Mouse (Mus musculus) small intestine, adult 2 months (tissue): ENCODE results near the gene Ndufa4l2. TPM values are rescaled to one million over a fixed set of nuclear protein-coding genes. Genes with fewer than 3 reads are reported as not detected.

Experiments
- H3K27ac ChIP-seq: fragments of 200-500 bp; 2 replicates; pipeline ENCODE4 v1.5.1; 2012; ENCODE audit warnings: low read depth, low read length, control low read depth, inconsistent platforms; ENCODE audit not compliant: insufficient read depth
- H3K27me3 ChIP-seq: fragments of 200-500 bp; 2 replicates; pipeline ENCODE4 v1.6.1; 2012; ENCODE audit warnings: mild to moderate bottlenecking, moderate library complexity, low read length, inconsistent platforms; ENCODE audit not compliant: control insufficient read depth, insufficient read depth
- H3K36me3 ChIP-seq: fragments of 200-500 bp; 2 replicates; pipeline ENCODE4 v1.6.1; 2012; ENCODE audit warnings: mild to moderate bottlenecking, low read length, control low read depth, inconsistent platforms; ENCODE audit not compliant: control insufficient read depth, insufficient read depth
- H3K4me1 ChIP-seq: fragments of 200-500 bp; 2 replicates; pipeline ENCODE4 v1.6.1; 2012; ENCODE audit warnings: low read length, inconsistent platforms, mixed read lengths; ENCODE audit not compliant: control insufficient read depth, insufficient read depth, insufficient read length
- H3K4me3 ChIP-seq: fragments of 200-500 bp; 2 replicates; pipeline ENCODE4 v1.5.1; 2012; ENCODE audit warnings: low read depth, mild to moderate bottlenecking, control low read depth, inconsistent platforms, low read length, moderate library complexity
- CTCF ChIP-seq: fragments of 200-500 bp; IDR thresholded peaks from 2 replicates; pipeline ENCODE4 v1.5.1; 2012; ENCODE audit warnings: low read depth, mild to moderate bottlenecking, control low read depth, inconsistent platforms, low read length, moderate library complexity, mixed read lengths; ENCODE audit not compliant: insufficient replicate concordance, insufficient read length; ENCODE audit errors: extremely low read depth
- POLR2A ChIP-seq: fragments of 200-500 bp; IDR thresholded peaks from 2 replicates; pipeline ENCODE4 v1.6.1; 2012; ENCODE audit warnings: low read depth, mild to moderate bottlenecking, control low read depth, inconsistent platforms, low read length, moderate library complexity
- WGBS: fragments of 180-500 bp; shearing (Covaris S2); methylation state at CpG from one replicate; pipeline ENCODE4 v1.1.7; 2018; 5-methylcytosine and 5-hydroxymethylcytosine counted together
- polyA plus RNA-seq: library from polyadenylated mRNA; depleted of rRNA; stranded (reverse); fragments of >200 nt; gene quantifications from 2 replicates; pipeline ENCODE4 v1.2.3, GENCODE M21; 2012

Gene Ndufa4l2
- polyA plus RNA-seq, 1 experiment: 5.6 TPM

- TF ChIP-seq CTCF (no peak), POLR2A (no peak)
- Histone ChIP-seq H3K27me3 (no peaks in the 10 kb centered on the region), H3K36me3 (peaks cover 67% of the 10 kb centered on the region), H3K4me1 (peaks cover 2% of the 10 kb centered on the region; the same call in 1 of the 2 replicates), H3K4me3 (no peak overlapping the region), H3K27ac (no peak overlapping the region)
- WGBS: 75% methylated on average over 6 of the region's 6 CpGs
Measured at GRCm38 (mm10) chr10:127542720-127543119, 28.0 kb downstream of the Ndufa4l2 start.

GRCm38 (mm10) chr10:127543916-127544315 lies 29.1 kb downstream of the Ndufa4l2 start:
- no peak overlapping the region for H3K4me3 ChIP-seq
- TF ChIP-seq CTCF: no peak
- TF ChIP-seq POLR2A: no peak
- H3K36me3 ChIP-seq: peaks cover 75% of the 10 kb centered on the region
- no peak overlapping the region for H3K27ac ChIP-seq
- WGBS: 80% methylated on average over 3 of the region's 3 CpGs
- peaks cover 2% of the 10 kb centered on the region; the same call in 1 of the 2 replicates for H3K4me1 ChIP-seq
- no peaks in the 10 kb centered on the region for H3K27me3 ChIP-seq

GRCm38 (mm10) chr10:127544375-127544774 lies 29.6 kb downstream of the Ndufa4l2 start:
- peaks cover 2% of the 10 kb centered on the region; the same call in 1 of the 2 replicates for H3K4me1 ChIP-seq
- TF ChIP-seq POLR2A (no peak), CTCF (no peak)
- WGBS: 92% methylated on average over 20 of the region's 20 CpGs
- H3K27me3 ChIP-seq: no peaks in the 10 kb centered on the region
- peaks cover 76% of the 10 kb centered on the region for H3K36me3 ChIP-seq
- no peak overlapping the region for H3K27ac ChIP-seq
- no peak overlapping the region for H3K4me3 ChIP-seq

GRCm38 (mm10) chr10:127546505-127546904 lies 31.7 kb downstream of the Ndufa4l2 start:
- TF ChIP-seq POLR2A (no peak), CTCF (no peak)
- 90% methylated on average over 7 of the region's 7 CpGs for WGBS
- Histone ChIP-seq H3K27me3 (no peaks in the 10 kb centered on the region), H3K27ac (no peak overlapping the region), H3K36me3 (peaks cover 75% of the 10 kb centered on the region), H3K4me3 (no peak overlapping the region), H3K4me1 (peaks cover 2% of the 10 kb centered on the region; the same call in 1 of the 2 replicates)

GRCm38 (mm10) chr10:127548236-127548635 lies 33.5 kb downstream of the Ndufa4l2 start:
- no peaks in the 10 kb centered on the region for H3K27me3 ChIP-seq
- H3K4me1 ChIP-seq: peaks cover 2% of the 10 kb centered on the region; the same call in 1 of the 2 replicates
- TF ChIP-seq POLR2A: no peak
- no peak for TF ChIP-seq CTCF
- no peak overlapping the region for H3K4me3 ChIP-seq
- H3K36me3 ChIP-seq: peaks cover 75% of the 10 kb centered on the region
- 94% methylated on average over 15 of the region's 15 CpGs for WGBS
- H3K27ac ChIP-seq: no peak overlapping the region

GRCm38 (mm10) chr10:127549892-127550291 lies 35.1 kb downstream of the Ndufa4l2 start:
- TF ChIP-seq CTCF: no peak
- Histone ChIP-seq H3K4me1 (peaks cover 2% of the 10 kb centered on the region; the same call in 1 of the 2 replicates), H3K27ac (no peak overlapping the region), H3K36me3 (peaks cover 78% of the 10 kb centered on the region), H3K4me3 (no peak overlapping the region), H3K27me3 (no peaks in the 10 kb centered on the region)
- 93% methylated on average over 17 of the region's 17 CpGs for WGBS

GRCm38 (mm10) chr10:127555703-127556102 lies 40.9 kb downstream of the Ndufa4l2 start:
- 89% methylated on average over 18 of the region's 18 CpGs for WGBS
- no peaks in the 10 kb centered on the region for H3K27me3 ChIP-seq
- TF ChIP-seq CTCF: peak; percentile 66; the same call in 1 of the 2 replicates
- no peak for TF ChIP-seq POLR2A
- no peak overlapping the region for H3K27ac ChIP-seq
- H3K4me3 ChIP-seq: no peak overlapping the region
- H3K4me1 ChIP-seq: no peaks in the 10 kb centered on the region; the same call in 1 of the 2 replicates
- H3K36me3 ChIP-seq: peaks cover 83% of the 10 kb centered on the region
